Mouse (Mus musculus): ENCODE measurements at regions not wholly inside any gene's neighbourhood (a gene's known extent, or its start where the extent isn't known, plus 50 kb on each side); places are given as distances from the start of the nearest gene placed in this dataset.

- ATAC-seq (ENCODE audit: insufficient read depth) = no peak
- H3K4me2 ChIP-seq (ENCODE audit: low read depth) = no peak overlapping the region
- H3K9ac ChIP-seq (replicated peaks) = no peak overlapping the region
- no peaks in the 10 kb centered on the region for H3K27me3 ChIP-seq (ENCODE audit: control insufficient read depth, insufficient read depth, low read length)
- H3K36me3 ChIP-seq (replicated peaks; ENCODE audit: control insufficient read depth, insufficient read depth, low read depth) = no peaks in the 10 kb centered on the region
- no peak overlapping the region for H3K4me3 ChIP-seq (ENCODE audit: insufficient read depth in 1 of 2, low read depth in 2 of 2, low read length in 2 of 2)
- TF ChIP-seq CTCF (IDR thresholded peaks at IDR 0.05; ENCODE audit: low read depth) (no peak), EP300 (IDR thresholded peaks at IDR 0.05; ENCODE audit: low read depth) (no peak)
- 67% methylated on average over 8 of the region's 8 CpGs for WGBS (ENCODE audit: insufficient replicate concordance)
- no peaks in the 10 kb centered on the region for H3K9me3 ChIP-seq (ENCODE audit: control insufficient read depth, low read length)
- no peak for DNase-seq (ENCODE audit: low read depth in 3 of 3, low spot score in 3 of 3)
- H3K4me1 ChIP-seq (replicated peaks; ENCODE audit: control insufficient read depth in 2 of 2, insufficient read depth in 2 of 2, low read length in 1 of 2) = no peaks in the 10 kb centered on the region
- H3K27ac ChIP-seq = no peak overlapping the region
These were observed 103.2 kb upstream of the Thsd7b start for GRCm38 (mm10) chr1:129169936-129170335.

GRCm38 (mm10) chr1:129150643-129151042, 122.5 kb upstream of the Thsd7b start:
- 38% methylated on average over 1 of the region's 1 CpGs for WGBS (ENCODE audit: insufficient replicate concordance)
- H3K4me2 ChIP-seq (ENCODE audit: low read depth) = no peak overlapping the region
- H3K4me1 ChIP-seq (replicated peaks; ENCODE audit: control insufficient read depth in 2 of 2, insufficient read depth in 2 of 2, low read length in 1 of 2) = no peaks in the 10 kb centered on the region
- TF ChIP-seq CTCF (IDR thresholded peaks at IDR 0.05; ENCODE audit: low read depth) (no peak), EP300 (IDR thresholded peaks at IDR 0.05; ENCODE audit: low read depth) (no peak)
- no peaks in the 10 kb centered on the region for H3K27me3 ChIP-seq (ENCODE audit: control insufficient read depth, insufficient read depth, low read length)
- ATAC-seq (ENCODE audit: insufficient read depth) = no peak
- no peaks in the 10 kb centered on the region for H3K36me3 ChIP-seq (replicated peaks; ENCODE audit: control insufficient read depth, insufficient read depth, low read depth)
- H3K9ac ChIP-seq (replicated peaks) = no peak overlapping the region
- H3K27ac ChIP-seq = no peak overlapping the region
- H3K4me3 ChIP-seq (ENCODE audit: insufficient read depth in 1 of 2, low read depth in 2 of 2, low read length in 2 of 2) = no peak overlapping the region
- no peak for DNase-seq (ENCODE audit: low read depth in 3 of 3, low spot score in 3 of 3)
- no peaks in the 10 kb centered on the region for H3K9me3 ChIP-seq (ENCODE audit: control insufficient read depth, low read length)

GRCm38 (mm10) chr1:129148733-129149388, 124.2 kb upstream of the Thsd7b start:
- DNase-seq (ENCODE audit: low read depth in 3 of 3, low spot score in 3 of 3) = no peak
- ATAC-seq (ENCODE audit: insufficient read depth) = no peak
- 57% methylated on average over 7 of the region's 7 CpGs for WGBS (ENCODE audit: insufficient replicate concordance)
- H3K9me3 ChIP-seq (ENCODE audit: control insufficient read depth, low read length) = no peaks in the 10 kb centered on the region
- no peak overlapping the region for H3K27ac ChIP-seq
- H3K4me1 ChIP-seq (replicated peaks; ENCODE audit: control insufficient read depth in 2 of 2, insufficient read depth in 2 of 2, low read length in 1 of 2) = no peaks in the 10 kb centered on the region
- no peaks in the 10 kb centered on the region for H3K36me3 ChIP-seq (replicated peaks; ENCODE audit: control insufficient read depth, insufficient read depth, low read depth)
- no peaks in the 10 kb centered on the region for H3K27me3 ChIP-seq (ENCODE audit: control insufficient read depth, insufficient read depth, low read length)
- no peak overlapping the region for H3K4me2 ChIP-seq (ENCODE audit: low read depth)
- TF ChIP-seq CTCF (IDR thresholded peaks at IDR 0.05; ENCODE audit: low read depth) = no peak
- TF ChIP-seq EP300 (IDR thresholded peaks at IDR 0.05; ENCODE audit: low read depth) = no peak
- no peak overlapping the region for H3K9ac ChIP-seq (replicated peaks)
- no peak overlapping the region for H3K4me3 ChIP-seq (ENCODE audit: insufficient read depth in 1 of 2, low read depth in 2 of 2, low read length in 2 of 2)

- no peaks in the 10 kb centered on the region for H3K36me3 ChIP-seq (replicated peaks; ENCODE audit: control insufficient read depth, insufficient read depth, low read depth)
- H3K27ac ChIP-seq = no peak overlapping the region
- H3K4me2 ChIP-seq (ENCODE audit: low read depth) = no peak overlapping the region
- ATAC-seq (ENCODE audit: insufficient read depth) = no peak
- no peak overlapping the region for H3K4me3 ChIP-seq (ENCODE audit: insufficient read depth in 1 of 2, low read depth in 2 of 2, low read length in 2 of 2)
- TF ChIP-seq CTCF (IDR thresholded peaks at IDR 0.05; ENCODE audit: low read depth) = no peak
- no peak for TF ChIP-seq EP300 (IDR thresholded peaks at IDR 0.05; ENCODE audit: low read depth)
- no peaks in the 10 kb centered on the region for H3K9me3 ChIP-seq (ENCODE audit: control insufficient read depth, low read length)
- WGBS (ENCODE audit: insufficient replicate concordance) = 56% methylated on average over 4 of the region's 4 CpGs
- H3K27me3 ChIP-seq (ENCODE audit: control insufficient read depth, insufficient read depth, low read length) = no peaks in the 10 kb centered on the region
- H3K9ac ChIP-seq (replicated peaks) = no peak overlapping the region
- H3K4me1 ChIP-seq (replicated peaks; ENCODE audit: control insufficient read depth in 2 of 2, insufficient read depth in 2 of 2, low read length in 1 of 2) = no peaks in the 10 kb centered on the region
- no peak for DNase-seq (ENCODE audit: low read depth in 3 of 3, low spot score in 3 of 3)
These were observed 126.6 kb upstream of the Thsd7b start for GRCm38 (mm10) chr1:129146395-129147094.

GRCm38 (mm10) chr1:129138783-129139182, 134.3 kb upstream of the Thsd7b start:
- Histone ChIP-seq H3K27me3 (ENCODE audit: control insufficient read depth, insufficient read depth, low read length) (no peaks in the 10 kb centered on the region), H3K27ac (no peak overlapping the region), H3K9ac (replicated peaks) (no peak overlapping the region), H3K4me1 (replicated peaks; ENCODE audit: control insufficient read depth in 2 of 2, insufficient read depth in 2 of 2, low read length in 1 of 2) (no peaks in the 10 kb centered on the region), H3K9me3 (ENCODE audit: control insufficient read depth, low read length) (no peaks in the 10 kb centered on the region), H3K36me3 (replicated peaks; ENCODE audit: control insufficient read depth, insufficient read depth, low read depth) (no peaks in the 10 kb centered on the region), H3K4me3 (ENCODE audit: insufficient read depth in 1 of 2, low read depth in 2 of 2, low read length in 2 of 2) (no peak overlapping the region), H3K4me2 (ENCODE audit: low read depth) (no peak overlapping the region)
- DNase-seq (ENCODE audit: low read depth in 3 of 3, low spot score in 3 of 3) = no peak
- TF ChIP-seq CTCF (IDR thresholded peaks at IDR 0.05; ENCODE audit: low read depth) (no peak), EP300 (IDR thresholded peaks at IDR 0.05; ENCODE audit: low read depth) (no peak)
- WGBS (ENCODE audit: insufficient replicate concordance) = 52% methylated on average over 7 of the region's 7 CpGs
- ATAC-seq (ENCODE audit: insufficient read depth) = no peak

Measured in liver, embryonic 14.5 days (tissue).